Mouse (Mus musculus): Measurements from ENCODE around the gene Upk3b.
A peak's percentile ranks its signal among the peaks of the same experiment; 100 is the strongest.
"Not testable (repeated sequence)": the region's sequence is repeated elsewhere in the genome, so short reads cannot be mapped to it uniquely, and the experiment has no call there.

The Upk3b gene

DNA sequence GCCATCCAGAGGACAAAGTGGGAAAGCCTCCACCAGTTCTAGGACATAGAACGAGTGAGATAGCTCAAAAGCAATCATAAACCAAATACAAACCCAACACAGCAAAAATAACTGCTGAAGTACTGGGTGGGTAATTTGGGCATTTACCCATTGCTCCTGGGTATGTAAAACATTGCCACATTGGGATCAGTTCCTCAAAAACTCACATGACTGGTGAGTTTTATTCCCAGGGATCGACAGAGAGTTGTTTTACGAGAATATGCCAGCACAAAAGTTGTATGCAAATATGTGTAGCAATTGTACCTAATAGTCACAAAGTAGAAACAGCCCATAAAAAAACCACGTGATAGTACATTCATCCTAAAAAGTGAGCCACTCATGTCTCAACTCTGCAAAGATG is 3.4 kb upstream of the Upk3b start:
- DNase-seq (ENCODE audit: low read depth, low spot score): no peak

DNA sequence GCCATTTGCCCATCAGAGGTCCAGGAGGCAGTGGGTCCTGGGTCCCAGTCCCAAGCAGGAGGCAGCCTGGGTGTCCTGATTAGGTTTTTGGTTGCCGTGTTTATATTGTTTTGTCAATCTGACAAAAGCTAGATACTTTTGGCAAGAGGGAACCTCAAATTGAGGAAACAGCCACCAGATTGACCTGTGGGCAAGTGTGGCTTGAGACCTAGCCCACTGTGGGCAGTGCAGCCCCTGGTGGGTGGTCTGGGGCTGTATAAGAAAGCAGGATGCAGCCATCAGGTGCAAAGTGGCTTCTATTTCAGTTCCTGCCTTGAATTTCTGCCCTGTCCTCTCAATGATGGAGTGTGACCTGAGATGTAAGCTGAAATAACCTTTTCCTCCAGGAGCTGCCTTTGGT is 3.0 kb upstream of the Upk3b start:
- no peak for DNase-seq (ENCODE audit: low read depth, low spot score)

DNA sequence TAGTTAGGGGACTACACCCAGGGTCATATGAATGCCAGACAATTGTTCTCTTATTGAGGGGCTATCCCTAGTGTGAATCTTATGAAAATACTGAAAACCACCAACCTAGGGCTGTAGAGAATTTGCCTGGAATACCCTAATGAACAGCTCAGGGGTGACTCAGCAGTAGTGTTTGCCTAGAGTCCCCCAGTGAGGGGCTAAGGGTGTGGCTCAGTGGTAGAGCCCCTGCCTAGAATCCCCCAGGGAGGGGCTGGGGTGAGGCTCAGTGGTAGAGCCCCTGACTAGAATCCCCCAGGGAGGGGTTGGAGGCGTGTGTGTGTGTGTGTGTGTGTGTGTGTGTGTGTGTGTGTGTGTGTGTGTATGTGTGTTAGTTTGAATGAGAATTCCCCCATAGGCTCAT is 1.6 kb upstream of the Upk3b start:
- DNase-seq (ENCODE audit: low read depth, low spot score): no peak

DNA sequence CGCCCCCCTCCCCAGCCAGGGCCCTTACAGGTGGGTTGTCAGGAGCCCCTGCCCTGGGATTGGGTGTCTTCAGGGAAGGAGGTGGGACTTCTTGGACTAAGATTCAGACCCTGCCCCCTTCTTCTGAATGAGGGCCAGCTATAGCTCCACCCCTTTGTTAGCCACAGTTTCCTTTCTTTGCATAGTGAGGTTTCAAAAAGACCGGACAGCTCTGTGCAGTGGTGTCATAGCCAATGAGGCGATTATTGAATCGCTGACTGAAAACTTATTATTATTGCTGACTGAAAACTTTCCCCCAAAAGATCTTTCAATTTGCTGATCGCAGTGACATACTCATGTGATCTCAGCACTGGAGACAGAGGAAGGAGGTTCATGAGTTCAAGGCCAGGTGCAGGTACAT is 1.9 kb downstream of the Upk3b start:
- DNase-seq (ENCODE audit: low read depth, low spot score): no peak

DNA sequence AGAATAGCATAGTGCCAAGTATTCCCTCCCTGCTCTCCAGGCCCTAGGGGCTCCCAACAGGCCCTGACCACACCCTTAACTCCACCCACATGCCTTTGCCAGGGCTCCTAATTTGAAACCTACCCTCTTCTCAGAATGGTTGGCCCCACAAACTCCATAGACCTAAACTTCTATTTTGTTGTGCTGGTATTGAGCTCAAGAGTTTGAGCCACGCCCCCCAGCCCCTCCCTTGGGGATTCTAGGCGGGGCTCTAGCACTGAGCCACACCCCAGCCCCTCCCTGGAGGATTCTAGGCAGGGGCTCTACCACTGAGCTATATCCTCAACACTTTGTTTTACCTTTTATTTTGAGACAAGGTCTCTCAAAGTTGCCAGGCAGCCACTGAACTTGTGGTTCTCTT is 3.0 kb downstream of the Upk3b start:
- DNase-seq (ENCODE audit: low read depth, low spot score): no peak

DNA sequence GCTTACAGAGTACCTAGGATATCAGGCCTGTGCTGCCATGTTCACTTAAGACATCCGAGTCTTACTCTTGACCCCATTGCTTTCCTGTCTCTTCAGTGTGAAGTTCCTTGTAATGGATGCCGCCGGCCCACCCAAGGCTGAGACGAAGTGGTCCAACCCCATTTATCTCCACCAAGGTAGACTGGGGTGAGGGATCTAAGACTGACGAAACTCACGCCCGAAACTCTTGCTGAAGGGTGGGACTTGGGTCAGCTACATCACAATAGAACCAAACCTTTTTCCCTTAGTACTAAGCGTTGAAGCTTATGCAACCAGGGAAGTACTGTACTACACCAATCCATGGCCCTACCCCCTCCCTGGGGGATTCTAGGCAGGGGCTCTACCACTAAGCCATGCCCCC is 3.4 kb downstream of the Upk3b start:
- no peak for DNase-seq (ENCODE audit: low read depth, low spot score)

DNA sequence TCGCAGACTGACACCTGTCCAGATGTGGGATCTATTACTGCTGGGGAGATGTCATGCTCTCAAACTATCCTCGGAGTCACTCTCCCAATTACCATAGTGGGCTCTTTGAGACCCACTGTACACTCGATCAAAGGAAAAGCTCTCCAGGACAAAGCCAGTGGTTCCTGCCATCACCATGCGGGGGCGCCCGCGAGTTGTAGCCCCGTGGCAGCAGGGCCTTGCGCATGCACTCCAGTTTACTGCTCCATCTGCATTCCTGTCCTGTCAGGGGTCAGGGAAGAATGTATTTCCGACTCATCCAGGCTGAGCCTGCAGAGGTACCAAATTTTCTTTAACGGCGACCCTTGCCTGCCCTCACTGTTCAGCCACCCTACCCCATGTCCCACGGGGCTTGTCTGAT is 6.6 kb downstream of the Upk3b start:
- no peak for DNase-seq (ENCODE audit: low read depth, low spot score)

DNA sequence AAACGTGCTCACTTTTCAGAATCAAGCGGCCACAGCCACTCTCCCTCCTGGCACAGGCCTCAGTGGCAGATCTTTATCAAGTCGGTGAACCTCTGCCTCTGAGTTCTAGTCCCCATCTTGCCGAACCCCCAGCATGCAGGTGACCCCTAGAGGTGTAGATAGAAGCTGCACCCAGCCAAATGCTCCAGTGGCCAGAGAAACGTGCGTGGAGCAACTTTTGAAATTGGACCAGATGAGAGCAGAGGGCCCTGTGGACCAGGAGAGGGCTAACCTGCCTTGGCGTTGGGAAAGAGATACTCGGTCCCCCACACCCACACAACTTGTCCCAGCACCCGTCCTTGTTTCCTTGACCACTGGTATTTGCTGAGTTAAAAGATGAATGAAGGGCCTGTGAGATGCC is 7.1 kb downstream of the Upk3b start:
- DNase-seq (ENCODE audit: low read depth, low spot score): peak; percentile 20

DNA sequence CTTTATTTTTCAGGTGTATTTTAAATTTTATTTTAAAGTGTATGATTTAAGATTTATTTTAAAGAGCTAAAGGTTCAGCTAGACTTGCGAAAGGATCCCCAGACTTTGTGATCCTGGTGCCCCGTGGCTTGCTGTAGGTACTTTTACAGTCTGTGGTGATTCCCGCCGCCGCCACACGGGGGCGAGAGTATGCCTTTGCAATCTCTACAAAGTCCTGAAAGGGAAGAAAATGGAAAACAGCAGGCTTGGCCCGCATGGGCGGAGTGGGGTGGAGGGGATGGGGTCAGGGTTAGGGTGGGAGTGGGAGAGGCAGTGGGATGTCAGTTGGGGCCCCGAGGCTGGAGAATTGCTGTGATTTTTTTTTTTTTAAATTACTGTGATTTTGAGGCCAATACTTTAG is 7.7 kb downstream of the Upk3b start:
- peak; percentile 78 for DNase-seq (ENCODE audit: low read depth, low spot score)

DNA sequence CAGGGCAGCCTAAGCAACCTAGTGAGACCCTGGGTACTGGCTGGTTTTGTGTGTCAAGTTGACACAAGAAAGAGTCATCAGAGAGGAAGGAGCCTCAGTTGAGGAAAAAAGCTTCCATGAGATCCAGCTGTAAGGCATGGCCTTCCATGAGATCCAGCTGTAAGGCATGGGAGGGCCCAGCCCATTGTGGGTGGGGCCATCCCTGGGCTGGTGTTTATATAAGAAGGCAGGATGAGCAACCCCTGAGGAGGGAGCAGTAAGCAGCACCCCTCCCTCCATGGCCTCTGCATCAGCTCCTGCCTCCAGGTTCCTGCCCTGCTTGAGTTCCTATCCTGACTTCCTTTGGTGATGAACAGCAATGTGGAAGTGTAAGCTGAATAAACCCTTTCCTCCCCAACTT is 10.2 kb downstream of the Upk3b start:
- DNase-seq (ENCODE audit: low read depth, low spot score): not testable (repeated sequence)

DNA sequence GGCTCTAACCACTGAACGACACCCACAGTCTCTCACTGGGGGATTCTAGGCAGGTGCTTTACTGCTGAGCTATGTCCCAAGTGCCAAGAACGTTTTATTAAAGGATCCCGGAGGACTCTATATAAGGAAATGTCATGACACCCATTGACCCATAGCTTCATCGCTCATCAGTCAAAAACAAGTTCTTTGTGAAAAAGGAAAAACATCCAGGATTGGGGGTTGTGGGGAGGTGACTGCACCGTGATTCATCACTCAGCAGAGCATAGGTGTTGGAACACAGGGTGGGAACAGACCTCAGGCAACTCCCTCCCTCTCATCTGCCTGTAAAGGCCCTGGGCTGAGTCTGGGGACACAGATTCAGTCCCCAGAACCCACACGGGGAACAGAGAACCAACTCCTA is 11.6 kb downstream of the Upk3b start:
- DNase-seq (ENCODE audit: low read depth, low spot score): no peak

DNA sequence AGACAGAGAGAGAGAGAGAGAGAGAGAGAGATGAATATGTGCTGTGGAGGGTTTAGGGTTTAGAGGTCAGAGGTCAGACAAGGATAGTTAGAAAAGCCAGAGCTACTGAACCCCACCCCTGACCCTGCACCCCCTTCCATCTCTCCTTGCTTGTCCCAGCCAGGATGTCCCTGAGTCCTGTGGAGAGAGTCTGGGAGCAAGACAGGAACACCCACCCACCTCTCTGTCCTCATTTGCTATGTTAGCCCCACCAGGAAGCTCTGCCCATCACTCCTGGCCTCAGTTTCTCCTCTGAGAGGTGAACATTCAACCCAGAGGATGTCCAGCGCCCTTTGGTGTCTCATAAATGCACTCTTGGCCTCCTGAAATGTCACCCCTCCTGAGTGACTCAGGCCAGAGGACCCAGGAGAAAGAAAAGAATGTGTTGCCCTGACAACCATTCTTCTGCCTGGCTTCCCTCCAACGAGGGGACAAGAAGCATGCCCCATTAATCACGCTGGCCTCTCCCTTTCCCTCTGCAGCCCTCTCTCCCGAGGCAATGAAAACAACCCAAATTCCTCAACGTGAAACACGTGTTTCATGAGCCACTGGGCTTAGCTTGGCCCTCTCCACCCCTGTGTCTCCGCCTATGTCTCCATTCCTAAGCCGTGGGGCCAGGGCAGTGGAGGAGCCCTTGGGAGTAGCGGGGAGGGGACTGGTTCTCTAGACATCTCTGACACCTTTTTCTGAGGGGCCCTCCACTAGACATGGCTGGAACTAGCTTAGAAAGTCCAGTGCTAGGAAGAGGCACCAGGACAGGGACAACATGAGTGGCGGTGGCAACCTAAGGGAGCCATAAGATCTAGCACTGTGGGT is 13.2 kb downstream of the Upk3b start:
- no peak for DNase-seq (ENCODE audit: low read depth, low spot score)

DNA sequence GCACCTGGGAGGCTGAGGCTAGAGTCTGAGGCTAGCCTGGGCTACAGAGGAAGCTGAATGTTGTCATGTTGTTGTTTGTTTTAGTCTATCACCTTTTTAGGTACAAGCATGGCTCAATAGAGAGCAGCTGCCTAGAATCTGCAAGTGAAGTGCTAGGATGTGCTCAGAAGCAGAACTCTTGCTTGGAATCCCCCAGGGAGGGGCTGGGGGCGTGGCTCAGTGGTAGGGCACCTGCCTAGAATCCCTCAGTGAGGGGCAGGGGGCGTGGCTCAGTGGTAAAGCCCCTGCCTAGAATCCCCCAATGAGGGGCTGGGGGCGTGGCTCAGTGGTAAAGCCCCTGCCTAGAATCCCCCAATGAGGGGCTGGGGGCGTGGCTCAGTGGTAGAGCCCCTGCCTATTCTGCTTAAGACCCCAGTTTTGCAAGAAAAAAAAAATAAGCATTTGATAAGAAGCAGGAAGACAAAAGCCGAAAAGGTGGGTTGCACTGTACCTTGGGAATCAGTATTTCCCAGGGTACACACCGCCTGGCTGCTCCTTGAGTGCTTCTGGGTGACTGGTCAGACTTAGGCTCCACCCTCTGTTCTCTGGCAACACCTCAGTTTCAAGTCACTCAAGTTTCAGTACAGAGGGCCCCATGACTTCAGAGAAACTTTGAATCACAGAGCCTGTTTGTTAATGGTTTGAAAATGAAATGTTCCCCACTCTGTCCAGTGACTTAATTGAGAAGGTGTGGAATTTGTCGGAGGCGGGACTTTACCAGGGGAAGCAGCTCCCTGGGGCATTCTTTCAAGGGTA is 14.8 kb downstream of the Upk3b start:
- no peak for DNase-seq (ENCODE audit: low read depth, low spot score)

DNA sequence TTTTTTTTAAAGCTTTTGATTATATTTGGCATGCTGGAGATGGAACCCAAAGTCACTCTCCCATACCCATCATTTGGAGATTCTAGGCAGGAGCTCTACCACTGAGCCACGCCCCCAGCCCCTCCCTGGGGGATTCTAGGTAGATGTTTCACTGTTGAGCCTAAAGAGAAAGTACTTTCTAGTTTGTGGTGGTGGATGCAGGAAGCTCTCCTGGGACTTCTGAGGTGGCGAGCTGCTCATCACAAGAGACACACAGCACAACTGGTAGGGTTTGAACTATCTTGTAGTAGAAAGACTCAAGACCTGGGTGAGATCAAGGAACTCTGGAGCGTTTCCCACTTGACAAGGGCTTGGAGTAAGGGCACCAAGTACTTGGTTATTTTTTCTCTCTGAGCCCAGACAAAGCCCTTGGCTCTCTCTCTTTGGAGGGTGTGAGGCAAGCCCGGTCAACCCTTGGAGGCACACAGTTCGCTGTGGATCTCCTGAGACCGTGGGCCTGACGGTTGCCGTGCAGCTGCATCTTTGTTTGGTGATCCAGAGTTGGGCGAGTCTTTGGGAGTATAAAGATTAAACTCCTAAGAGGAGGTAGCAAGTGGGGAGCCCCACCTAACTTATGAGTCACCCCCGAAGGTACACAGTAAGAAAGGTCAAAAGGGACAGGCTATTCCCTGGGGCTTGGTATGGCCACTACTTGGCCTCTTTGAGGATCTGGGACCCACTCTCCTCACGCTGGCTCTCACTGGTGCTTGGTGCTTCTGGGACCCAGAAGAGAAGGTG is 16.2 kb downstream of the Upk3b start, which contains the start of gene Upk3bl:
TSS of gene Upk3bl (plus strand) at position 192 of the 777 bp plus-strand sequence.
- DNase-seq (ENCODE audit: low read depth, low spot score): no peak

DNA sequence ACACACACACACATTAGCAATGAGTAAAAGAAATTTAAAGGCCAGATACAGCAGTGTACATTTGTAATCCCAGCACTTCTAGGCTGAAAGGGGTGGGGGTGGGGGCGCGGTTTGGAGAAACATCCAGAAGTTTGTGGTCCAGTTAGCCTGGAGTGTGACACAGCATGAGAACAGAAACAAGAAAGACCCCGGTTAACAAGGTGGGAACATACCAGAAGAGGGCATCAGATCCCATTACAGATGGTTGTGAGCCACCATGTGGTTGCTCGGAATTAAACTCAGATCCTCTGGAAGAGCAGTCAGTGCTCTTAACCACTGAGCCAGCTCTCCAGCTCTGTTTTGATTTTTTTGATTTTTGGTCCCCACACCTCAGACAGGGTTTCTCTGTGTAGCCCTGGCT is 17.8 kb downstream of the Upk3b start:
- DNase-seq (ENCODE audit: low read depth, low spot score): no peak

DNA sequence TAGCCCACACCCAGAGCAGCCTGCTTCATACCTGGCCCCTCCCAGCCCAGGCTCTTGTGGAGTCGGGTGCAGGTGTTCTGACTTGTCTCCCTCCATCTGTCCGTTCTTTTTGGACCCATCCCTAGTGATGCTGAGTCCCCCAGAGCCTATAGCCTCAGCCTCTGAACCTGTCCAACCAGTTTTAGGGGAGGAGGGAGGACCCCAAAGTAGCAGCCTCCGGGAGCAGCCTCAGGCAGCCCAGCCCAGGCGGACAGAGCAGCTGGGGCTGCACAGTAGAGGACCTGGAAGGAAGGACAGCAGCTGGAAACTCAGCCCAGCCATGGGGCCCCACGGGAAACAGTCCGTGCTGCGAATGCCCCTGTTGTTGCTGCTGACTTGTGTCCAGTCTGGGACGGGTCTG is 18.8 kb downstream of the Upk3b start:
- DNase-seq (ENCODE audit: low read depth, low spot score): no peak

DNA sequence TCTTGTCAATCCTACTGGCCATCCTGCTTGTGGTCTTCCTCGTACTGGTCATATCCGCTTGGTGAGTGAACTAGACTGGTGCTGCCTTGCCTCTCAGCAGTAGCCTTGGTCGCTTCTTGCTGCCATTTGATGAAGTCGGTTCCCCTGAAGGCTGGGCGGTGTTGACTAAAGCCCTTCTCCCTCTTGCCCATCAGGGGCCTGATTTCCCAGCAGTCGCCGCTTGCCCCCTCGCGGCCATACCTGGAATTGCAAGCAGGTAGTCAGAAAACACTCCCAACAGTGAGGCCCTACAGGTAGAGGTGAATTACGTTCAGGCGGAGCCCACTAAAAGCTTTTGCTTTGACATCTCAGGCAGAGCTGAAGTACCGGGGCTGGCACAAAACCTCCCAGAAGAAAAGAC is 23.3 kb downstream of the Upk3b start:
- DNase-seq (ENCODE audit: low read depth, low spot score): peak; percentile 59

DNA sequence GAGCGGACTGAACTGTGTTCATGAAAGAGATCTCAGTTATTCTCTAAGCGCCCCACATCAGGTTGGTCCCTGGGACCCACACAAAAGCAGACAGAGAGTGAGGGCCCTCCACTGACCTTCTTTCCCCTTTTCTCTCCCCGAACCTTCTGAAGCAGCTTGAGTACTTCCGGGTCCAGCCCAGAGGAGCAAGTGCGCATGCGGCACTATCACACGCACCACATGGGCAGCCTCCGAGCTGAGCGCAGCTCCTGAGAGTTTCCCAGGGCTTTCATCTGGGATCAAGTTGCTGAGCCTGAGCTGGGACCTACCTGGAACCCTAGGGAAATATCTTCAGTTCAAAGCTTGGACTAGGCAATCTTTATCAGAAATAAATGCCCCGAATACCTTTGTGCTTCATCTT is 25.6 kb downstream of the Upk3b start:
- no peak for DNase-seq (ENCODE audit: low read depth, low spot score)

DNA sequence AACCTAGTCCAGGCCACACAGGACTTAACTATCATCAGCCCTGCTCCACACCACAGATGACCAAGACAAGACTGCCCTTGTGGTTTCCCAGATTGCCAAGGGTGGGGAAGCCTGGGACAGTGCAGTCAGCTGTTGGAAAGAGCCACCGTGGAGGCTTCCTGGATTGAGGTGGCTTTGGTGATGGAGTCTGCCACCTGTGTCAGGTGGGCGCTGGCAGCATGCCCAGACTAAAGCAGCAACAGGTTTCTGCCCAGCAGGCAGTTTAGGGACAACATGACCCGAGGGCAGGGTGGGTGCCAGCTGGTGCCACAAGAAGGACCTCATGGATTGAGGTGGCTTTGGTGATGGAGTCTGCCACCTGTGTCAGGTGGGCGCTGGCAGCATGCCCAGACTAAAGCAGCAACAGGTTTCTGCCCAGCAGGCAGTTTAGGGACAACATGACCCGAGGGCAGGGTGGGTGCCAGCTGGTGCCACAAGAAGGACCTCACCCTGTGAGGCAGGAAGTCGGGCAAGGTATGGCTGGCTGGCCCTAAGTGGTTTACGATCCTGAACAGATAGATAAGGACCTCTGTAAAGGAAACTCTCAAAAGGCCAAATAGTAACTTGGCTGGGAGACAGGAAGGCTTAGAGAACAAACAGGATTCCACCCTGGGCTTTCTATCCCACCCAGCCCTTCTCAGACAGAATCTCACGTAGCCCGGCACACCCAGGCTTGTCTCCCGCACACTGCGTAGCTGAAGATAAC is 28.3 kb downstream of the Upk3b start:
- DNase-seq (ENCODE audit: low read depth, low spot score): not testable (repeated sequence)

DNA sequence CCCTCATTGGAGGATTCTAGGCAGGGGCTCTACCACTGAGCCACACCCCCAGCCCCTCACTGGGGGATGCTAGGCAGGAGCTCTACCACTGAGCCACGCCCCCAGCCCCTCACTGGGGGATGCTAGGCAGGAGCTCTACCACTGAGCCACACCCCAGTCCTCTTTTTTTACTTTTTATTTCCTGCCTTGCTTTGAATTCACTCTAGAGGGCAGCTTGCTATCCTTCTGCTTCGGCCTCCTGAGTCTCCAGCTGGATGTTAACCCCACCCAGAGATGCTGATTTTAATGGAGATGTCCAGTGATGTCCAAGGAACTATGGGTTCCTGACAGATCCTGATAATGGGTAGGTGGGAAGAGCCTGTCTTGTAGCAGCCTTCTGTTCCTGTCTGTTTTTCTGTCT is 31.1 kb downstream of the Upk3b start:
- no peak for DNase-seq (ENCODE audit: low read depth, low spot score)

DNA sequence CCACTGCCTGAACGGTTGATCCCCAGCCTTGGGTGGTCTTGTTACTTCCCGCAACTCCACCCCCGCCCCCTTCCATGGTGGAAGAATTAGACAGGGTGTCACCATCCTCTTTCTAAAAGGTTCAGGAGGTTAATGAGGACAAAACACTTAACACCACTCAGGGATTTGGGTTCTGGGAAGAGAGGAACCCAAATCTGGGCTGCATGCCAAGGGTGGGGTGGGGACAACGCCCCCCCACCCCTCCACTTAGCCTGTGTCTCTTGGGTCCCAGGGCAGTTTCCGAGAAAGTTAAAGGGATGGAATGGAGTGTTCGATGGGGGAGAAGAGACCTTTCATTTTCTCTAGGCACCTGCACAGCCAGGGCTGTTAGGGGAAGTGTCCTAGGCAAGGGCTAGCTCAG is 34.8 kb downstream of the Upk3b start:
- DNase-seq (ENCODE audit: low read depth, low spot score): no peak
